Mouse (Mus musculus) liver, postnatal 0 days (tissue): ENCODE results near the gene Myo6.

Experiments
- CTCF ChIP-seq: sonication (generic); IDR thresholded peaks from 2 replicates; pipeline ENCODE4 v1.5.1; 2016; ENCODE audit warnings: antibody characterized with exemption, low read depth
- EP300 ChIP-seq: IDR thresholded peaks from 2 replicates; pipeline ENCODE4 v1.6.1; 2016; ENCODE audit warnings: antibody characterized with exemption, low read depth, mild to moderate bottlenecking

DNA sequence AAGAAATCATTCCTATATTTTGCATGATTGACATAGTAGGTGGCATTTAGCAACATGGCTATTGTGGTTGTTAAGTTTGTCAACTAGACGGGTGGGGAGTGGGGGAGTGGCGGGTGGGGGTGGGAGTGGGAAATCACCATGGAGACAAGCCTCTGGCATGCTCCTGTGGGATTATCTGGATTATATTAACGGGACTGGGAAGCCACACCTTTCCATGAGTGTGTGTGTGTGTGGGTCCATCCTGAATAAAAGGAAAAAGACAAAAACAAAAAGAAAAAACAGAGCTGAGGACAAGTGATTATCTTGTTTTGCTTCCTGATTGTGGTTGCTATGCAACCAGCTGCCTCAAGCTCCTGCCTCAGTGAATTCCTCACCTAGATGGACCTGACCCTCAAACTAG is 20.9 kb downstream of the Myo6 start:
- no peak for TF ChIP-seq CTCF
- no peak for TF ChIP-seq EP300
